Mouse (Mus musculus) midbrain, postnatal 0 days (tissue): ENCODE data around the gene Serpina9. TPM values are rescaled to one million over a fixed set of nuclear protein-coding genes. Genes with fewer than 3 reads are reported as not detected.

Source experiments
- ATAC-seq: fragments of 200-750 bp; cut with Nextera tagmentation; 2 replicates; pipeline ENCODE4 v1.8.0; 2017; ENCODE audit warnings: moderate number of reproducible peaks, mild to moderate bottlenecking, moderate TSS enrichment, moderate library complexity; ENCODE audit not compliant: low FRiP score
- DNase-seq: peaks from one replicate; pipeline ENCODE4 v3.0.0-alpha.2; 2015; ENCODE audit warnings: low spot score
- H3K27ac ChIP-seq: fragments of 300-500 bp; sonication (generic); 2 replicates; pipeline ENCODE4 v1.5.1; 2014; ENCODE audit warnings: low read depth, mild to moderate bottlenecking, low read length, mixed read lengths
- H3K27me3 ChIP-seq: fragments of 300-500 bp; sonication (generic); 2 replicates; pipeline ENCODE4 v1.6.1; 2014; ENCODE audit warnings: low read length, control low read depth, mixed read lengths; ENCODE audit not compliant: insufficient read depth
- H3K36me3 ChIP-seq: fragments of 300-500 bp; sonication (generic); 2 replicates; pipeline ENCODE4 v1.6.1; 2014; ENCODE audit warnings: low read length, control low read depth, mixed read lengths; ENCODE audit not compliant: insufficient read depth
- H3K4me1 ChIP-seq: fragments of 300-500 bp; sonication (generic); 2 replicates; pipeline ENCODE4 v1.6.1; 2014; ENCODE audit warnings: mild to moderate bottlenecking, control low read depth, antibody characterized with exemption, low read length, mixed read lengths; ENCODE audit not compliant: insufficient read depth
- H3K4me2 ChIP-seq: fragments of 300-500 bp; sonication (generic); 2 replicates; pipeline ENCODE4 v1.6.1; 2014; ENCODE audit warnings: low read depth, mild to moderate bottlenecking, low read length, mixed read lengths; ENCODE audit not compliant: poor library complexity, severe bottlenecking
- H3K4me3 ChIP-seq: fragments of 300-500 bp; sonication (generic); 2 replicates; pipeline ENCODE4 v1.5.1; 2014; ENCODE audit warnings: low read depth, mild to moderate bottlenecking, low read length, moderate library complexity
- H3K9ac ChIP-seq: fragments of 300-500 bp; sonication (generic); replicated peaks from 2 replicates; pipeline ENCODE4 v1.6.1; 2014; ENCODE audit warnings: mild to moderate bottlenecking, low read length, moderate library complexity, mixed read lengths; ENCODE audit not compliant: poor library complexity, severe bottlenecking
- H3K9me3 ChIP-seq: fragments of 300-500 bp; sonication (generic); 2 replicates; pipeline ENCODE4 v1.6.1; 2016; ENCODE audit warnings: low read length, control low read depth
- CTCF ChIP-seq: IDR thresholded peaks from 2 replicates; pipeline ENCODE4 v1.5.1; 2016; ENCODE audit warnings: antibody characterized with exemption, mild to moderate bottlenecking
- WGBS: fragments of 180-500 bp; shearing (Covaris S2); extraction: QIAGEN DNeasy Blood & Tissue Kit; methylation state at CpG from one replicate; pipeline ENCODE4 v1.1.7; 2014; 5-methylcytosine and 5-hydroxymethylcytosine counted together
- polyA plus RNA-seq: library from polyadenylated mRNA; unstranded; fragments of >200 nt; fragmentation: Nextera tagmentation; extraction: Ambion mirVana; gene quantifications from 2 replicates; pipeline ENCODE4 v1.2.1, GENCODE M21; 2015
- total RNA-seq: library from RNA; depleted of rRNA; stranded (reverse); fragments of >200 nt; gene quantifications from 2 replicates; pipeline ENCODE4 v1.2.3, GENCODE M21; 2014

Gene Serpina9
- total and polyA plus RNA-seq, 2 experiments from 2014 or later, result 0.14 TPM; not detected in 1

GRCm38 (mm10) chr12:104053995-104054394, 40.4 kb upstream of the Serpina9 start:
- H3K27me3 ChIP-seq, result no peaks in the 10 kb centered on the region
- no peak overlapping the region for H3K4me2 ChIP-seq
- H3K4me1 ChIP-seq, result no peaks in the 10 kb centered on the region
- no peak for TF ChIP-seq CTCF
- H3K36me3 ChIP-seq, result no peaks in the 10 kb centered on the region
- 33% methylated on average over 1 of the region's 1 CpGs for WGBS
- no peak overlapping the region for H3K9ac ChIP-seq
- no peak overlapping the region for H3K4me3 ChIP-seq
- DNase-seq, result no peak
- H3K9me3 ChIP-seq, result no peaks in the 10 kb centered on the region
- H3K27ac ChIP-seq, result no peak overlapping the region
- ATAC-seq, result no peak

- TF ChIP-seq CTCF, result no peak
- Histone ChIP-seq H3K4me1 (no peaks in the 10 kb centered on the region), H3K9ac (no peak overlapping the region), H3K9me3 (no peaks in the 10 kb centered on the region), H3K4me3 (no peak overlapping the region), H3K27ac (no peak overlapping the region), H3K4me2 (no peak overlapping the region), H3K36me3 (no peaks in the 10 kb centered on the region), H3K27me3 (no peaks in the 10 kb centered on the region)
- ATAC-seq (no peak), DNase-seq (no peak)
- 85% methylated on average over 8 of the region's 8 CpGs for WGBS
These were observed 32.2 kb upstream of the Serpina9 start for GRCm38 (mm10) chr12:104045713-104046112.

- no peak for TF ChIP-seq CTCF
- Histone ChIP-seq H3K4me2 (no peak within 1 kb of the TSS), H3K36me3 (no peaks in the 10 kb centered on the region), H3K4me1 (no peaks in the 10 kb centered on the region), H3K27me3 (no peaks in the 10 kb centered on the region), H3K4me3 (no peak within 1 kb of the TSS), H3K9ac (no peak within 1 kb of the TSS), H3K27ac (no peak within 1 kb of the TSS), H3K9me3 (no peaks in the 10 kb centered on the region)
- no peak for ATAC-seq
- no peak for DNase-seq
- 92% methylated on average over 7 of the region's 7 CpGs for WGBS
These were observed 30.8 kb upstream of the Serpina9 start, which contains the start of gene Serpina12 for GRCm38 (mm10) chr12:104044343-104044742. TSS of gene Serpina12 (minus strand) at chr12:104044443.

- no peak overlapping the region for H3K4me2 ChIP-seq
- 83% methylated on average over 2 of the region's 2 CpGs for WGBS
- ATAC-seq (no peak), DNase-seq (no peak)
- no peak overlapping the region for H3K4me3 ChIP-seq
- H3K9ac ChIP-seq, result no peak overlapping the region
- no peaks in the 10 kb centered on the region for H3K4me1 ChIP-seq
- H3K9me3 ChIP-seq, result no peaks in the 10 kb centered on the region
- no peaks in the 10 kb centered on the region for H3K36me3 ChIP-seq
- H3K27ac ChIP-seq, result no peak overlapping the region
- H3K27me3 ChIP-seq, result no peaks in the 10 kb centered on the region
- TF ChIP-seq CTCF, result no peak
These were observed 29.2 kb upstream of the Serpina9 start for GRCm38 (mm10) chr12:104042753-104043152.

- DNase-seq, result no peak
- 54% methylated on average over 6 of the region's 6 CpGs for WGBS
These were observed 27.8 kb upstream of the Serpina9 start for GRCm38 (mm10) chr12:104041401-104041800.

GRCm38 (mm10) chr12:104038181-104038580, 24.6 kb upstream of the Serpina9 start:
- WGBS, result 87% methylated on average over 7 of the region's 7 CpGs
- Histone ChIP-seq H3K4me2 (no peak overlapping the region), H3K4me1 (no peaks in the 10 kb centered on the region), H3K9ac (no peak overlapping the region), H3K27me3 (no peaks in the 10 kb centered on the region), H3K4me3 (no peak overlapping the region), H3K9me3 (no peaks in the 10 kb centered on the region), H3K27ac (no peak overlapping the region), H3K36me3 (no peaks in the 10 kb centered on the region)
- TF ChIP-seq CTCF, result no peak
- DNase-seq, result no peak
- ATAC-seq, result no peak

More at GRCm38 (mm10) chr12:104041401-104041800, 27.8 kb upstream of the Serpina9 start:
- Histone ChIP-seq H3K4me1 (no peaks in the 10 kb centered on the region), H3K27me3 (no peaks in the 10 kb centered on the region), H3K9me3 (no peaks in the 10 kb centered on the region), H3K4me3 (no peak overlapping the region), H3K36me3 (no peaks in the 10 kb centered on the region), H3K9ac (no peak overlapping the region), H3K4me2 (no peak overlapping the region), H3K27ac (no peak overlapping the region)
- no peak for ATAC-seq
- no peak for TF ChIP-seq CTCF
